Mouse (Mus musculus) CD8-positive naive resting alpha-beta T cell, adult 57 days (primary cell): ENCODE results near the gene Lpcat2b. TPM values are rescaled to one million over a fixed set of nuclear protein-coding genes. Genes with fewer than 3 reads are reported as not detected.

Source experiments
- total RNA-seq: library from RNA; stranded (reverse); gene quantifications from one replicate; pipeline ENCODE4 v1.2.4, GENCODE M21; 2023

Gene Lpcat2b
- total RNA-seq: not detected

GRCm38 (mm10) chr5:107431249-107431648 lies at the start of gene Lpcat2b:
Gene Lpcat2b (plus strand): TSS chr5:107431549.

GRCm38 (mm10) chr5:107402436-107402835 lies 28.9 kb upstream of the Lpcat2b start, which contains the start of gene Ephx4:
Gene Ephx4 (plus strand): TSS chr5:107402736.

GRCm38 (mm10) chr5:107437464-107438281 lies 6.3 kb downstream of the Lpcat2b start, which contains the start of gene Btbd8:
Gene Btbd8 (plus strand): TSS chr5:107437997.

Other genes starting within 250 kb of the Lpcat2b start
- gene Tgfbr3, start 141.9 kb upstream of the Lpcat2b start, total RNA-seq: 31.3 TPM
- gene Brdt, start 100.4 kb upstream of the Lpcat2b start, total RNA-seq: 0.86 TPM
- not detected for gene Ephx4, start 28.8 kb upstream of the Lpcat2b start, total RNA-seq
- 8.2 TPM for gene Btbd8, start 6.4 kb downstream of the Lpcat2b start, total RNA-seq
- gene Gm42669, start 76.1 kb downstream of the Lpcat2b start, total RNA-seq: not detected
- not detected for gene 1700028K03Rik, start 103.2 kb downstream of the Lpcat2b start, total RNA-seq
- gene Rpap2, start 165.8 kb downstream of the Lpcat2b start, total RNA-seq: 26.5 TPM
- gene Glmn, start 166.3 kb downstream of the Lpcat2b start, total RNA-seq: 13.7 TPM